Mouse (Mus musculus): ENCODE measurements around the gene Fndc1. TPM values are rescaled to one million over a fixed set of nuclear protein-coding genes. Genes with fewer than 3 reads are reported as not detected.
A peak's percentile ranks its signal among the peaks of the same experiment; 100 is the strongest.

Gene Fndc1
- polyA plus RNA-seq, 1 experiment from 2014 or later: 0.76 TPM

DNA sequence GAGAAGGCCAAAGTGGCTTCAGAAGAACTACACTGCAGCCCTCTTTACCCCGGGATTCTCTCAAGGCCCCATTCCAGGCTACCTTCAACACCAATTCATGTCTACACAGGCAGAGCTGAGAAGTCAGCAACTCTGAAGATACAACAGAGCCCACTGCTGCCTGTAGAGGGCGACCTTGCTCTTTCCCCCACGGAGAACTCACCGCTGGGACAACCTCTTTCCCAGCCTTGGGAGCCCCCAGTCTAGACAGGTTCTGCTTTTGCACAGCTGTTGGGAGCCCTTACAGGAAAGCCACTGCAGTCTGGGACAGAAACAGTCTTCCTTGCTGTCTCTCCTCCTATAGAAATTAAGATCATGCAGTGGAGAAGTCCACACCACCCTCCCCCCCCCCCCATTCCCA, 41.5 kb upstream of the Fndc1 start:
- no peak overlapping the region for H3K27ac ChIP-seq (replicated peaks; ENCODE audit: low read depth, low read length)
- peak; percentile 84 for DNase-seq (ENCODE audit: low spot score)

DNA sequence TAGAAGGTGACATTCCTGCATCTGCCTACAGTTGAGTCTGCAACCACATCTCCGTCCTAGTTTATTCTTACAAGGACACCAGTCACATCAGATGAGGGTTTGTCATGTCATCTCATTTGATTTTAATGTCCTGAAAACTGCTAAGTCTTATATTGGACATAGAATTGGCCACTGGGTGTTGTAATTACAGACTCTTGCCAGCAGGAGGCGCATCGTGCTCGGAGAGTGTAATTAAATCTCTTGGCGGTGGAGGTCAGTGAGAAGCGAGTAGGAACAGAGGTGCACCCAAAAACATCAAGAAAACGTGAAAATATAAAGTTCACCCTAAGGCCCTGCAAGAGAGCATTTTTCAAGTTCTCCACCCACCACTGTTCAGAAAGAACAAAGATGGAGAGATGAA, 37.6 kb upstream of the Fndc1 start:
- WGBS: 24% methylated on average over 7 of the region's 7 CpGs

More for the DNA sequence above, 41.5 kb upstream of the Fndc1 start:
- Histone ChIP-seq H3K36me3 (ENCODE audit: control insufficient read depth, insufficient read depth, low read length) (no peaks in the 10 kb centered on the region), H3K9ac (ENCODE audit: low read length) (no peak overlapping the region), H3K4me1 (ENCODE audit: control insufficient read depth, insufficient read depth, low read length) (no peaks in the 10 kb centered on the region), H3K27me3 (ENCODE audit: control insufficient read depth, insufficient read depth, low read length) (no peaks in the 10 kb centered on the region), H3K9me3 (ENCODE audit: control insufficient read depth, low read length) (no peaks in the 10 kb centered on the region), H3K4me2 (ENCODE audit: low read depth, severe bottlenecking) (no peak overlapping the region), H3K4me3 (ENCODE audit: low read depth, low read length) (no peak overlapping the region)
- WGBS: 9% methylated on average over 4 of the region's 4 CpGs
- ATAC-seq (ENCODE audit: insufficient number of reproducible peaks, low FRiP score, low TSS enrichment, low read depth): no peak

DNA sequence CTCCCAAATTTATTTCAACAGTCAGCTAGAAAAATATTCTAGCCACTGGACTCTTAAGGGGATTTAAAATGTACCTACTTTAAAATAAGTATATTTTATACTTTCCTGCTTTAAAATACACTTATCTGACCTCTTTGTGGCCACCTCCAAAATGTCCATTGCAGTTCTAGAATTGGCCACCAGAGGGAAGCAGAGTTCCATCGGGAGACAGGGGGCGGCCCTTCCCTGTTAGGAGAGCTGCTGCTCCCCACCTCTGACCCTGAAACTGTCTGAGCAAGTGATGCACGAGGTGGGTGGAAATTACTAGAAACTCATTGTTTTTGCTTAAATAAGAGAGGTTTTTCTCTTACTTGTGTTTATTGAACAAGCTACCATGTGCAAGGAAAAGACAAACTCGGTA, 36.6 kb upstream of the Fndc1 start:
- no peak overlapping the region for H3K27ac ChIP-seq (replicated peaks; ENCODE audit: low read depth, low read length)
- H3K36me3 ChIP-seq (ENCODE audit: control insufficient read depth, insufficient read depth, low read length): no peaks in the 10 kb centered on the region
- no peaks in the 10 kb centered on the region for H3K4me1 ChIP-seq (ENCODE audit: control insufficient read depth, insufficient read depth, low read length)
- H3K9ac ChIP-seq (ENCODE audit: low read length): no peak overlapping the region
- no peak overlapping the region for H3K4me3 ChIP-seq (ENCODE audit: low read depth, low read length)
- H3K27me3 ChIP-seq (ENCODE audit: control insufficient read depth, insufficient read depth, low read length): no peaks in the 10 kb centered on the region
- 24% methylated on average over 4 of the region's 4 CpGs for WGBS
- no peak overlapping the region for H3K4me2 ChIP-seq (ENCODE audit: low read depth, severe bottlenecking)
- no peaks in the 10 kb centered on the region for H3K9me3 ChIP-seq (ENCODE audit: control insufficient read depth, low read length)
- no peak for ATAC-seq (ENCODE audit: insufficient number of reproducible peaks, low FRiP score, low TSS enrichment, low read depth)
- DNase-seq (ENCODE audit: low spot score): peak; percentile 86

More for the DNA sequence above, 37.6 kb upstream of the Fndc1 start:
- Histone ChIP-seq H3K9me3 (ENCODE audit: control insufficient read depth, low read length) (no peaks in the 10 kb centered on the region), H3K4me1 (ENCODE audit: control insufficient read depth, insufficient read depth, low read length) (no peaks in the 10 kb centered on the region), H3K36me3 (ENCODE audit: control insufficient read depth, insufficient read depth, low read length) (no peaks in the 10 kb centered on the region), H3K4me3 (ENCODE audit: low read depth, low read length) (no peak overlapping the region), H3K27me3 (ENCODE audit: control insufficient read depth, insufficient read depth, low read length) (no peaks in the 10 kb centered on the region), H3K4me2 (ENCODE audit: low read depth, severe bottlenecking) (no peak overlapping the region), H3K9ac (ENCODE audit: low read length) (no peak overlapping the region), H3K27ac (replicated peaks; ENCODE audit: low read depth, low read length) (no peak overlapping the region)
- DNase-seq (ENCODE audit: low spot score) (peak; percentile 49), ATAC-seq (ENCODE audit: insufficient number of reproducible peaks, low FRiP score, low TSS enrichment, low read depth) (no peak)

DNA sequence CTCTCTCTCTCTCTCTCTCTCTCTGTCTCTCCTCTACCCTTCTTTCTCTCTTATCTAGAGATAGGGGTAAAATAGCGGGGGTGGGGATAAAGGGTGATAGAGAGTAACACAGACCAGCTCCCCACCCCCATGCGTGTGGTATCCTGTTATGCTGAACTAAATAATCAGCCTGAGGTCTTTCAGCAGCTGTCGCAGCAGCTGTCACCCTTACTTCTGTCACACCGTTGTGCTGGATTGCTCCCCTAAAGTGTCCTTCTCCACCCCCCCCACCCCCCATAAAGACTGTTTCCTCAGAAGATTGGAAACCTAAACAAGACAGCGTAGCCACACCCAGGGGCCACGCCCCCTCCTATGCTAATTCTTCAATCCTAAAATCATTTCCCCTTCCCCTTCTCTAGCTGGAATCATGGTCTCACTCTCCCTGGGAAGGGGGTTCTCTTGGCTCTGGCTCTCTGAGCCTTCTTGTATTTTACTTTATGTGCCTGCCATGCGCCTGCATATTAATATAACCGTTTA, 33.8 kb upstream of the Fndc1 start:
- Histone ChIP-seq H3K4me3 (ENCODE audit: low read depth, low read length) (no peak overlapping the region), H3K4me1 (ENCODE audit: control insufficient read depth, insufficient read depth, low read length) (no peaks in the 10 kb centered on the region), H3K27ac (replicated peaks; ENCODE audit: low read depth, low read length) (no peak overlapping the region), H3K27me3 (ENCODE audit: control insufficient read depth, insufficient read depth, low read length) (no peaks in the 10 kb centered on the region), H3K4me2 (ENCODE audit: low read depth, severe bottlenecking) (no peak overlapping the region), H3K36me3 (ENCODE audit: control insufficient read depth, insufficient read depth, low read length) (no peaks in the 10 kb centered on the region), H3K9ac (ENCODE audit: low read length) (no peak overlapping the region), H3K9me3 (ENCODE audit: control insufficient read depth, low read length) (no peaks in the 10 kb centered on the region)
- no peak for ATAC-seq (ENCODE audit: insufficient number of reproducible peaks, low FRiP score, low TSS enrichment, low read depth)
- no peak for DNase-seq (ENCODE audit: low spot score)
- WGBS: 56% methylated on average over 8 of the region's 8 CpGs

DNA sequence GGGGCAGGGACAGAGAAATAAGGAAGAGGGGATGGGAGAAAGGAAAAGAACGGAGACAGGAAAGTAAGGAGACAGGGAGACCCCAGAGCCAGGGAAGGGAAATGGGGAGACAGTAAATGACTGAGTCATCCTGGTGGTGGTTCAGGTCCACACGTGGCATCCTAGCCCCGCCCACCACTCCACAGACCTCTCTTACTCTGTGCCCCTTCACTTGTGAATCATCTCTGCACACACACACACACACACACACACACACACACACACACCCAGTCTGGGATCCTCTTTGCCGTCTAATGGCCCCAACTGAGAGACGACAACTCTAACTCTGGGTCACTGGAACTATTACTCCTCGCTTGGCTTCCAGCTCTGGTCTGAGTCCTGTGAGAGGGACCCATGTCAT, 30.6 kb upstream of the Fndc1 start:
- no peak overlapping the region for H3K4me2 ChIP-seq (ENCODE audit: low read depth, severe bottlenecking)
- no peak overlapping the region for H3K4me3 ChIP-seq (ENCODE audit: low read depth, low read length)
- no peak overlapping the region for H3K9ac ChIP-seq (ENCODE audit: low read length)
- H3K4me1 ChIP-seq (ENCODE audit: control insufficient read depth, insufficient read depth, low read length): no peaks in the 10 kb centered on the region
- H3K27ac ChIP-seq (replicated peaks; ENCODE audit: low read depth, low read length): no peak overlapping the region
- no peaks in the 10 kb centered on the region for H3K27me3 ChIP-seq (ENCODE audit: control insufficient read depth, insufficient read depth, low read length)
- no peak for ATAC-seq (ENCODE audit: insufficient number of reproducible peaks, low FRiP score, low TSS enrichment, low read depth)
- H3K9me3 ChIP-seq (ENCODE audit: control insufficient read depth, low read length): no peaks in the 10 kb centered on the region
- no peak for DNase-seq (ENCODE audit: low spot score)
- H3K36me3 ChIP-seq (ENCODE audit: control insufficient read depth, insufficient read depth, low read length): no peaks in the 10 kb centered on the region
- WGBS: 76% methylated on average over 6 of the region's 6 CpGs

DNA sequence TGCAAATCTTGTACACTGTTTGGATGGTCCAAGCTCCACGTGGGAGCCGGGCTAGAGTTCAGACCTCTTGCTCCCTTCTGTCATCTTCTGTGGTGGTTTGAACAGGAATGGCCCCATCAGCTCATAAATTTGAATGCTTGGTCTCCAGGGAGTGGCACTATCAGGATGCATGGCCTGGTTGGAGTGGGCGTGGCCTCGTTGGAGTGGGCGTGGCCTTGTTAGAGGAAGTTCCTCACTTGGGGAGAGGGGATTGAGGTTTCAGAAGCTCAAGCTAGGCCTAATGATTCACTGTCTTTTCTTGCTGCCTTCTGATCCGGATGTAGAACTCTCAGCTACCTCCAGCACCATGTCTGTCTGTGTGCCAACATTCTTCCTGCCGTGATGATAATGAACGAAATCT, 28.7 kb upstream of the Fndc1 start:
- H3K4me2 ChIP-seq (ENCODE audit: low read depth, severe bottlenecking): no peak overlapping the region
- no peak for ATAC-seq (ENCODE audit: insufficient number of reproducible peaks, low FRiP score, low TSS enrichment, low read depth)
- H3K4me1 ChIP-seq (ENCODE audit: control insufficient read depth, insufficient read depth, low read length): 0 out of 2 replicates have a peak, but pooled peaks cover 2% of the 10 kb centered on the region
- H3K27me3 ChIP-seq (ENCODE audit: control insufficient read depth, insufficient read depth, low read length): no peaks in the 10 kb centered on the region
- H3K9ac ChIP-seq (ENCODE audit: low read length): no peak overlapping the region
- no peak for DNase-seq (ENCODE audit: low spot score)
- no peak overlapping the region for H3K27ac ChIP-seq (replicated peaks; ENCODE audit: low read depth, low read length)
- no peak overlapping the region for H3K4me3 ChIP-seq (ENCODE audit: low read depth, low read length)
- 84% methylated on average over 8 of the region's 8 CpGs for whole genome bisulfite sequencing
- H3K36me3 ChIP-seq (ENCODE audit: control insufficient read depth, insufficient read depth, low read length): no peaks in the 10 kb centered on the region
- H3K9me3 ChIP-seq (ENCODE audit: control insufficient read depth, low read length): no peaks in the 10 kb centered on the region

DNA sequence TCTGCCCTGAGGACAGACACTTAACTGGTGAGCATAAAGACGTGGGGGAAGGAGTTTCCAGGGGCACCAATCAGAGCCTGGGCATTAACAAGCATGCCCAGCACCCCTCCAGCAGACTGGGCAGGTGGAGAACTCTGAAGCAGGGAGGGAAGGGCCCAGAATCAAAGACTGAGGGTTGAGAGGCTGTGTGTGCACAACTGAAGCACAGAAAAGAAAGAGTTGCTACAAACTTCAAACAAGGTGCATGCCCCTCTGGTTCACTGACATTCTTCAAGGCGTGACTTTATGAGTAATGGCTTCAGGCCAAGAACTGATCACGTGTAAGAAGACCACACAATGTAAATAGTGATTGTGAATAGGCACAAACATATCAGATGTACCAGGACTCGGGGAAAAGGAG, 24.9 kb upstream of the Fndc1 start:
- DNase-seq (ENCODE audit: low spot score): no peak
- H3K36me3 ChIP-seq (ENCODE audit: control insufficient read depth, insufficient read depth, low read length): no peaks in the 10 kb centered on the region
- no peak overlapping the region for H3K4me3 ChIP-seq (ENCODE audit: low read depth, low read length)
- WGBS: 46% methylated on average over 4 of the region's 4 CpGs
- H3K27me3 ChIP-seq (ENCODE audit: control insufficient read depth, insufficient read depth, low read length): no peaks in the 10 kb centered on the region
- no peak overlapping the region for H3K9ac ChIP-seq (ENCODE audit: low read length)
- no peaks in the 10 kb centered on the region for H3K9me3 ChIP-seq (ENCODE audit: control insufficient read depth, low read length)
- H3K27ac ChIP-seq (replicated peaks; ENCODE audit: low read depth, low read length): no peak overlapping the region
- 0 out of 2 replicates have a peak, but pooled peaks cover 2% of the 10 kb centered on the region for H3K4me1 ChIP-seq (ENCODE audit: control insufficient read depth, insufficient read depth, low read length)
- H3K4me2 ChIP-seq (ENCODE audit: low read depth, severe bottlenecking): no peak overlapping the region
- ATAC-seq (ENCODE audit: insufficient number of reproducible peaks, low FRiP score, low TSS enrichment, low read depth): no peak

DNA sequence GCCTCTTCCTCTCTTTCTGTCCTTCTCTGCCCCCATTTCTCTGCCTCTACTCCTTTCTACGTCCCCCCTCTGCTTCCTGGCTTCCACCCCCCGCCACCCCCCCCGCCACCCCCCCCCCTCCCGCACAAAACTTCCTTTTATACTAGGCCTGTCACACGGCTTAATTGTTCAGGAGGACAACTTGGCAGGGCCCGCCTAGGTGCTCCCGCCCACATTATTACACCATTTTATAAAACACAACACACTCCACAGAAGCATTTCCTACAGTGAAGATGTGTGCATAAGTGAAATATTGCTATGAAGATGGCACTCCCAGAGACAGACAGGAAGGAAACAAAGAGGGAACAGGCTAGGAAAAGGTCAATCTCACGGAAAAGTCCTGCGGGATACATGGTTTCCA, 24.4 kb upstream of the Fndc1 start:
- Histone ChIP-seq H3K4me3 (ENCODE audit: low read depth, low read length) (no peak overlapping the region), H3K9me3 (ENCODE audit: control insufficient read depth, low read length) (no peaks in the 10 kb centered on the region), H3K27ac (replicated peaks; ENCODE audit: low read depth, low read length) (no peak overlapping the region), H3K4me1 (ENCODE audit: control insufficient read depth, insufficient read depth, low read length) (0 out of 2 replicates have a peak, but pooled peaks cover 2% of the 10 kb centered on the region), H3K9ac (ENCODE audit: low read length) (no peak overlapping the region), H3K36me3 (ENCODE audit: control insufficient read depth, insufficient read depth, low read length) (no peaks in the 10 kb centered on the region), H3K4me2 (ENCODE audit: low read depth, severe bottlenecking) (no peak overlapping the region), H3K27me3 (ENCODE audit: control insufficient read depth, insufficient read depth, low read length) (no peaks in the 10 kb centered on the region)
- DNase-seq (ENCODE audit: low spot score): no peak
- ATAC-seq (ENCODE audit: insufficient number of reproducible peaks, low FRiP score, low TSS enrichment, low read depth): no peak
- WGBS: 73% methylated on average over 9 of the region's 9 CpGs

DNA sequence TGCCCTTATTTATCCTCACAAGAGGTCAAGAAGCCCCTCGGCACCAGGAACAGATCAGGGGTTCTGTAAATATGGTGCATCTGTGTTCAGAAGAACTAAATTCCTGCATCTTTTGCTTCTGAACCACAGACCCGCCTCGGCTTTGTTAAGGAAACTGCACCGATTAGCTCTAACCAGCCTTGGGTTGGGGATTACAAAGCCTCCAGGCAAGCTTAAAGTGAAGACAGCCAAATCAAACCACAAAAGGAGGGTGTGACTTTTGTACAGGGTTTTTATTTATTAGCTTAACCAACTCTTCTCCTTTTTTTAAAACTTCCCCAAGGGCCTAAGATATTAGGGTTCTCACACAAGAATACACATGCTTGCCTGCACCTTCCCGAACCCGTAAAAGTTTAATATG, 23.1 kb upstream of the Fndc1 start:
- 73% methylated on average over 6 of the region's 6 CpGs for WGBS
- H3K36me3 ChIP-seq (ENCODE audit: control insufficient read depth, insufficient read depth, low read length): no peaks in the 10 kb centered on the region
- H3K9me3 ChIP-seq (ENCODE audit: control insufficient read depth, low read length): no peaks in the 10 kb centered on the region
- H3K9ac ChIP-seq (ENCODE audit: low read length): no peak overlapping the region
- no peak overlapping the region for H3K27ac ChIP-seq (replicated peaks; ENCODE audit: low read depth, low read length)
- DNase-seq (ENCODE audit: low spot score) (no peak), ATAC-seq (ENCODE audit: insufficient number of reproducible peaks, low FRiP score, low TSS enrichment, low read depth) (no peak)
- H3K4me2 ChIP-seq (ENCODE audit: low read depth, severe bottlenecking): no peak overlapping the region
- H3K4me1 ChIP-seq (ENCODE audit: control insufficient read depth, insufficient read depth, low read length): 0 out of 2 replicates have a peak, but pooled peaks cover 2% of the 10 kb centered on the region
- no peak overlapping the region for H3K4me3 ChIP-seq (ENCODE audit: low read depth, low read length)
- H3K27me3 ChIP-seq (ENCODE audit: control insufficient read depth, insufficient read depth, low read length): no peaks in the 10 kb centered on the region

All from limb, embryonic 11.5 days (tissue).